Mouse (Mus musculus) midbrain, embryonic 11.5 days (tissue): Measurements from ENCODE around the gene Olfr681. TPM values are rescaled to one million over a fixed set of nuclear protein-coding genes. Genes with fewer than 3 reads are reported as not detected.
"Not testable (repeated sequence)": the region's sequence is repeated elsewhere in the genome, so short reads cannot be mapped to it uniquely, and the experiment has no call there.

ENCODE experiments used
- ATAC-seq: fragments of 200-750 bp; cut with Nextera tagmentation; 2 replicates; pipeline ENCODE4 v1.8.0; 2017; ENCODE audit warnings: moderate TSS enrichment, moderate library complexity; ENCODE audit not compliant: low FRiP score
- DNase-seq: peaks from one replicate; pipeline ENCODE4 v3.0.0; 2015; ENCODE audit warnings: low spot score; ENCODE audit errors: missing footprints
- H3K27ac ChIP-seq: fragments of 300-500 bp; sonication (generic); 2 replicates; pipeline ENCODE4 v1.5.1; 2014; ENCODE audit warnings: low read depth, low read length
- H3K27me3 ChIP-seq: fragments of 300-500 bp; sonication (generic); 2 replicates; pipeline ENCODE4 v1.6.1; 2014; ENCODE audit warnings: mild to moderate bottlenecking, low read length, moderate library complexity, mixed read lengths; ENCODE audit not compliant: control insufficient read depth, insufficient read depth
- H3K36me3 ChIP-seq: fragments of 300-500 bp; sonication (generic); 2 replicates; pipeline ENCODE4 v1.6.1; 2014; ENCODE audit warnings: mild to moderate bottlenecking, low read length, moderate library complexity, mixed read lengths; ENCODE audit not compliant: control insufficient read depth, insufficient read depth
- H3K4me1 ChIP-seq: fragments of 300-500 bp; sonication (generic); 2 replicates; pipeline ENCODE4 v1.6.1; 2014; ENCODE audit warnings: low read length; ENCODE audit not compliant: control insufficient read depth, insufficient read depth
- H3K4me2 ChIP-seq: fragments of 300-500 bp; sonication (generic); 2 replicates; pipeline ENCODE4 v1.6.1; 2014; ENCODE audit warnings: mild to moderate bottlenecking, moderate library complexity
- H3K4me3 ChIP-seq: fragments of 300-500 bp; sonication (generic); 2 replicates; pipeline ENCODE4 v1.5.1; 2014; ENCODE audit warnings: low read depth, low read length
- H3K9ac ChIP-seq: fragments of 300-500 bp; sonication (generic); 2 replicates; pipeline ENCODE4 v1.6.1; 2014; ENCODE audit warnings: low read length
- H3K9me3 ChIP-seq: fragments of 300-500 bp; sonication (generic); 2 replicates; pipeline ENCODE4 v1.6.1; 2016; ENCODE audit warnings: low read length; ENCODE audit not compliant: control insufficient read depth
- WGBS: fragments of 180-500 bp; shearing (Covaris S2); extraction: QIAGEN DNeasy Blood & Tissue Kit; methylation state at CpG from one replicate; pipeline ENCODE4 v1.1.7; 2014; 5-methylcytosine and 5-hydroxymethylcytosine counted together
- polyA plus RNA-seq: library from polyadenylated mRNA; unstranded; fragments of >200 nt; fragmentation: Nextera tagmentation; extraction: Ambion mirVana; gene quantifications from 2 replicates; pipeline ENCODE4 v1.2.1, GENCODE M21; 2014

Gene Olfr681
- not detected in 2 replicates for polyA plus RNA-seq

GRCm38 (mm10) chr7:105116536-105116935 is at the start of gene Olfr681:
Gene Olfr681, plus strand, starts transcription at chr7:105116836.
- Histone ChIP-seq H3K9ac (no peak within 1 kb of the TSS), H3K27ac (no peak within 1 kb of the TSS), H3K4me3 (no peak within 1 kb of the TSS), H3K9me3 (no peaks in the 10 kb centered on the region), H3K27me3 (no peaks in the 10 kb centered on the region), H3K4me2 (no peak within 1 kb of the TSS), H3K36me3 (no peaks in the 10 kb centered on the region), H3K4me1 (no peaks in the 10 kb centered on the region)
- DNase-seq (no peak), ATAC-seq (no peak)

- no peaks in the 10 kb centered on the region for H3K9me3 ChIP-seq
- no peak within 1 kb of the TSS for H3K9ac ChIP-seq
- H3K4me2 ChIP-seq, result no peak within 1 kb of the TSS
- 69% methylated on average over 1 of the region's 1 CpGs for WGBS
- no peak for DNase-seq
- H3K4me1 ChIP-seq, result no peaks in the 10 kb centered on the region
- ATAC-seq, result no peak
- H3K36me3 ChIP-seq, result no peaks in the 10 kb centered on the region
- H3K27ac ChIP-seq, result no peak within 1 kb of the TSS
- no peaks in the 10 kb centered on the region for H3K27me3 ChIP-seq
- H3K4me3 ChIP-seq, result no peak within 1 kb of the TSS
These were observed 35.7 kb upstream of the Olfr681 start, which contains the start of gene Olfr679 for GRCm38 (mm10) chr7:105080905-105081304. Gene Olfr679, plus strand, starts transcription at chr7:105081205.

- H3K9ac ChIP-seq, H3K4me1 ChIP-seq, H3K27me3 ChIP-seq, ATAC-seq, H3K27ac ChIP-seq, H3K4me3 ChIP-seq, DNase-seq, H3K4me2 ChIP-seq, H3K9me3 ChIP-seq, H3K36me3 ChIP-seq: not testable (repeated sequence)
These were observed 23.9 kb upstream of the Olfr681 start, which contains the start of gene Olfr680-ps1 for GRCm38 (mm10) chr7:105092717-105093116. Gene Olfr680-ps1, minus strand, starts transcription at chr7:105092817.

GRCm38 (mm10) chr7:105141275-105141674 is 24.6 kb downstream of the Olfr681 start:
- DNase-seq (no peak), ATAC-seq (no peak)
- Histone ChIP-seq H3K9ac (no peak overlapping the region), H3K27me3 (no peaks in the 10 kb centered on the region), H3K4me2 (no peak overlapping the region), H3K4me1 (no peaks in the 10 kb centered on the region), H3K27ac (no peak overlapping the region), H3K4me3 (no peak overlapping the region), H3K9me3 (no peaks in the 10 kb centered on the region), H3K36me3 (no peaks in the 10 kb centered on the region)
- WGBS, result 75% methylated on average over 2 of the region's 2 CpGs

GRCm38 (mm10) chr7:105146912-105147311 is 30.3 kb downstream of the Olfr681 start, which contains the start of gene Olfr683:
Gene Olfr683, minus strand, starts transcription at chr7:105147012.
- DNase-seq (no peak), ATAC-seq (no peak)
- 75% methylated on average over 1 of the region's 1 CpGs for WGBS
- H3K9me3 ChIP-seq, result no peaks in the 10 kb centered on the region
- H3K4me1 ChIP-seq, result no peaks in the 10 kb centered on the region
- no peak within 1 kb of the TSS for H3K27ac ChIP-seq
- H3K36me3 ChIP-seq, result no peaks in the 10 kb centered on the region
- H3K27me3 ChIP-seq, result no peaks in the 10 kb centered on the region
- H3K9ac ChIP-seq, result no peak within 1 kb of the TSS
- H3K4me2 ChIP-seq, result no peak within 1 kb of the TSS
- no peak within 1 kb of the TSS for H3K4me3 ChIP-seq

- no peak within 1 kb of the TSS for H3K4me3 ChIP-seq
- no peak within 1 kb of the TSS for H3K27ac ChIP-seq
- no peak for ATAC-seq
- no peaks in the 10 kb centered on the region for H3K27me3 ChIP-seq
- no peaks in the 10 kb centered on the region for H3K9me3 ChIP-seq
- no peaks in the 10 kb centered on the region for H3K36me3 ChIP-seq
- no peak for DNase-seq
- no peak within 1 kb of the TSS for H3K9ac ChIP-seq
- WGBS, result 80% methylated on average over 1 of the region's 1 CpGs
- no peak within 1 kb of the TSS for H3K4me2 ChIP-seq
- H3K4me1 ChIP-seq, result no peaks in the 10 kb centered on the region
These were observed 46.9 kb downstream of the Olfr681 start, which contains the start of gene Olfr684 for GRCm38 (mm10) chr7:105163553-105163952. Gene Olfr684, minus strand, starts transcription at chr7:105163653.

- Histone ChIP-seq H3K27ac (no peak overlapping the region), H3K27me3 (no peaks in the 10 kb centered on the region), H3K4me1 (no peaks in the 10 kb centered on the region), H3K36me3 (no peaks in the 10 kb centered on the region), H3K9ac (no peak overlapping the region), H3K9me3 (no peaks in the 10 kb centered on the region), H3K4me2 (no peak overlapping the region), H3K4me3 (no peak overlapping the region)
- DNase-seq (no peak), ATAC-seq (no peak)
- WGBS, result 57% methylated on average over 4 of the region's 4 CpGs
These were observed 54.1 kb downstream of the Olfr681 start for GRCm38 (mm10) chr7:105170773-105171172.

Other genes with a start within 250 kb of the Olfr681 start
- not detected in 2 replicates for gene Olfr665, start 238.8 kb upstream of the Olfr681 start, polyA plus RNA-seq
- not detected in 2 replicates for gene Olfr666, start 220.9 kb upstream of the Olfr681 start, polyA plus RNA-seq
- not detected in 2 replicates for gene Olfr667, start 195.4 kb upstream of the Olfr681 start, polyA plus RNA-seq
- gene Olfr668, start 188.8 kb upstream of the Olfr681 start, polyA plus RNA-seq, result not detected in 2 replicates
- not detected in 2 replicates for gene Olfr669, start 182.6 kb upstream of the Olfr681 start, polyA plus RNA-seq
- gene Olfr670, start 154.2 kb upstream of the Olfr681 start, polyA plus RNA-seq, result not detected in 2 replicates
- gene Olfr671, start 137.7 kb upstream of the Olfr681 start, polyA plus RNA-seq, result not detected in 2 replicates
- not detected in 2 replicates for gene Olfr672, start 114.8 kb upstream of the Olfr681 start, polyA plus RNA-seq
- gene Olfr675, start 88.4 kb upstream of the Olfr681 start, polyA plus RNA-seq, result not detected in 2 replicates
- gene Olfr676, start 84.1 kb upstream of the Olfr681 start, polyA plus RNA-seq, result not detected in 2 replicates
- not detected in 2 replicates for gene Olfr677, start 65.5 kb upstream of the Olfr681 start, polyA plus RNA-seq
- gene Olfr678, start 52.4 kb upstream of the Olfr681 start, polyA plus RNA-seq, result not detected in 2 replicates
- gene Olfr679, start 35.6 kb upstream of the Olfr681 start, polyA plus RNA-seq, result not detected in 2 replicates
- gene Olfr680-ps1, start 24.0 kb upstream of the Olfr681 start, polyA plus RNA-seq, result not detected in 2 replicates
- gene Olfr683, start 30.2 kb downstream of the Olfr681 start, polyA plus RNA-seq, result not detected in 2 replicates
- not detected in 2 replicates for gene Olfr684, start 46.8 kb downstream of the Olfr681 start, polyA plus RNA-seq
- not detected in 2 replicates for gene Olfr685, start 69.2 kb downstream of the Olfr681 start, polyA plus RNA-seq
- gene Olfr686, start 90.6 kb downstream of the Olfr681 start, polyA plus RNA-seq, result not detected in 2 replicates
- gene Olfr688, start 171.3 kb downstream of the Olfr681 start, polyA plus RNA-seq, result not detected in 2 replicates
- gene Olfr689, start 194.3 kb downstream of the Olfr681 start, polyA plus RNA-seq, result not detected in 2 replicates
- not detected in 2 replicates for gene Olfr690, start 217.3 kb downstream of the Olfr681 start, polyA plus RNA-seq
- 0.07 TPM in 2 replicates for gene Olfr691, start 225.4 kb downstream of the Olfr681 start, polyA plus RNA-seq